Mouse (Mus musculus) testis, postnatal 14 days (tissue): ENCODE results near the gene Gpr132.

Experiments
- DNase-seq: peaks from one replicate; pipeline ENCODE4 v3.0.0; 2021; ENCODE audit warnings: low spot score

Gene Gpr132

GRCm38 (mm10) chr12:112877073-112877576 is 9.1 kb upstream of the Gpr132 start:
- DNase-seq, result no peak

GRCm38 (mm10) chr12:112876332-112877072 is 8.5 kb upstream of the Gpr132 start:
- DNase-seq, result no peak

- DNase-seq, result peak; percentile 76
Observed at GRCm38 (mm10) chr12:112875225-112876013, 7.4 kb upstream of the Gpr132 start.

- no peak for DNase-seq
Observed at GRCm38 (mm10) chr12:112874199-112874598, 6.2 kb upstream of the Gpr132 start.

GRCm38 (mm10) chr12:112873452-112874190 is 5.6 kb upstream of the Gpr132 start:
- no peak for DNase-seq

GRCm38 (mm10) chr12:112872991-112873390 is 5.0 kb upstream of the Gpr132 start:
- no peak for DNase-seq

GRCm38 (mm10) chr12:112871272-112871671 is 3.2 kb upstream of the Gpr132 start:
- no peak for DNase-seq

- no peak for DNase-seq
Observed at GRCm38 (mm10) chr12:112870775-112871174, 2.7 kb upstream of the Gpr132 start.

GRCm38 (mm10) chr12:112869783-112870204 is 1.8 kb upstream of the Gpr132 start:
- DNase-seq, result no peak

GRCm38 (mm10) chr12:112867106-112867674 is 838 bp downstream of the Gpr132 start:
- no peak for DNase-seq

GRCm38 (mm10) chr12:112866467-112867080 is 1.5 kb downstream of the Gpr132 start:
- no peak for DNase-seq

- DNase-seq, result no peak
Observed at GRCm38 (mm10) chr12:112864804-112865203, 3.2 kb downstream of the Gpr132 start.

- no peak for DNase-seq
Observed at GRCm38 (mm10) chr12:112861911-112862321, 6.1 kb downstream of the Gpr132 start.

- no peak for DNase-seq
Observed at GRCm38 (mm10) chr12:112860765-112861164, 7.3 kb downstream of the Gpr132 start.

- no peak for DNase-seq
Observed at GRCm38 (mm10) chr12:112859930-112860329, 8.1 kb downstream of the Gpr132 start.

GRCm38 (mm10) chr12:112858581-112859336 is 9.3 kb downstream of the Gpr132 start:
- no peak for DNase-seq

- no peak for DNase-seq
Observed at GRCm38 (mm10) chr12:112857021-112857925, 10.8 kb downstream of the Gpr132 start.

- no peak for DNase-seq
Observed at GRCm38 (mm10) chr12:112856338-112856737, 11.7 kb downstream of the Gpr132 start.

GRCm38 (mm10) chr12:112854610-112855333 is 13.3 kb downstream of the Gpr132 start:
- no peak for DNase-seq
